Mouse (Mus musculus) neural tube, embryonic 14.5 days (tissue): ENCODE measurements around the gene Olfr685. TPM values are rescaled to one million over a fixed set of nuclear protein-coding genes. Genes with fewer than 3 reads are reported as not detected.

Experiments used
- ATAC-seq: fragments of 200-750 bp; cut with Nextera tagmentation; 2 replicates; pipeline ENCODE4 v1.8.0; 2017; ENCODE audit warnings: low read depth, mild to moderate bottlenecking, moderate TSS enrichment, moderate library complexity
- H3K27ac ChIP-seq: fragments of 300-500 bp; sonication (generic); 2 replicates; pipeline ENCODE4 v1.5.1; 2014; ENCODE audit warnings: low read depth, mild to moderate bottlenecking, control low read depth, low read length, moderate library complexity, mixed read lengths
- H3K27me3 ChIP-seq: fragments of 300-500 bp; sonication (generic); 2 replicates; pipeline ENCODE4 v1.6.1; 2014; ENCODE audit warnings: low read length; ENCODE audit not compliant: control insufficient read depth, insufficient read depth
- H3K36me3 ChIP-seq: fragments of 300-500 bp; sonication (generic); 2 replicates; pipeline ENCODE4 v1.6.1; 2014; ENCODE audit warnings: low read length, mixed read lengths; ENCODE audit not compliant: control insufficient read depth, insufficient read depth
- H3K4me1 ChIP-seq: fragments of 300-500 bp; sonication (generic); 2 replicates; pipeline ENCODE4 v1.6.1; 2014; ENCODE audit warnings: low read length; ENCODE audit not compliant: control insufficient read depth, insufficient read depth
- H3K4me2 ChIP-seq: fragments of 300-500 bp; sonication (generic); 2 replicates; pipeline ENCODE4 v1.6.1; 2014; ENCODE audit warnings: mild to moderate bottlenecking, low read depth, low read length, control low read depth
- H3K4me3 ChIP-seq: fragments of 300-500 bp; sonication (generic); 2 replicates; pipeline ENCODE4 v1.5.1; 2014; ENCODE audit warnings: low read depth, low read length, control low read depth, mixed read lengths
- H3K9ac ChIP-seq: fragments of 300-500 bp; sonication (generic); replicated peaks from 2 replicates; pipeline ENCODE4 v1.6.1; 2014; ENCODE audit warnings: low read depth, mild to moderate bottlenecking, control low read depth, low read length, mixed read lengths
- H3K9me3 ChIP-seq: fragments of 300-500 bp; sonication (generic); 2 replicates; pipeline ENCODE4 v1.6.1; 2016; ENCODE audit warnings: low read length; ENCODE audit not compliant: control insufficient read depth
- WGBS: fragments of 180-500 bp; shearing (Covaris S2); extraction: QIAGEN DNeasy Blood & Tissue Kit; methylation state at CpG from one replicate; pipeline ENCODE4 v1.1.7; 2014; 5-methylcytosine and 5-hydroxymethylcytosine counted together
- polyA plus RNA-seq: library from polyadenylated mRNA; unstranded; fragments of >200 nt; fragmentation: Nextera tagmentation; extraction: Ambion mirVana; gene quantifications from 2 replicates; pipeline ENCODE4 v1.2.1, GENCODE M21; 2014

Olfr685 gene
- polyA plus RNA-seq, result not detected in 2 replicates

DNA sequence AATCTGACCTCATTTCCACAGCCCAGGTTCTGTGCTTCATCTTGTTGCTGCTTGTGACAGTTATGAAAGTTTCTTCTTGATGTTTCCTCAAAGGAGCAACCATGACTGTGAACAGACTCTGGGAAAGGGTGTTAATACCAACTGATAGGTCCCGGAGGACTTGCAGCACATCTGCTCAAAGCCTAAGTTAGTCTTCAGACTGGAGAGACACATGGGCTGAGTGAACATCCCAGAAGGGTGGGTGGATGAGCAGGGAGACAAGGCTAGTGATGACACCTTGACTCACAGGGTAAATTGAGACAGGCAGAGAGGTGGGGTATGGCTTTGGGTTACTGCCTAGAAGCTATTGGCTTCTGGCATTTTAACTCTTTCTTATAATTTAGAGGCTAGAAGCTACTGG lies at the start of gene Olfr685:
Gene Olfr685, minus strand, starts transcription at position 101 of the 400 bp plus-strand sequence.
- H3K9ac ChIP-seq, result no peak within 1 kb of the TSS
- no peaks in the 10 kb centered on the region for H3K27me3 ChIP-seq
- no peaks in the 10 kb centered on the region for H3K4me1 ChIP-seq
- no peak within 1 kb of the TSS for H3K4me2 ChIP-seq
- 94% methylated on average over 1 of the region's 1 CpGs for WGBS
- ATAC-seq, result no peak
- no peak within 1 kb of the TSS for H3K27ac ChIP-seq
- no peak within 1 kb of the TSS for H3K4me3 ChIP-seq
- no peaks in the 10 kb centered on the region for H3K9me3 ChIP-seq
- no peaks in the 10 kb centered on the region for H3K36me3 ChIP-seq

DNA sequence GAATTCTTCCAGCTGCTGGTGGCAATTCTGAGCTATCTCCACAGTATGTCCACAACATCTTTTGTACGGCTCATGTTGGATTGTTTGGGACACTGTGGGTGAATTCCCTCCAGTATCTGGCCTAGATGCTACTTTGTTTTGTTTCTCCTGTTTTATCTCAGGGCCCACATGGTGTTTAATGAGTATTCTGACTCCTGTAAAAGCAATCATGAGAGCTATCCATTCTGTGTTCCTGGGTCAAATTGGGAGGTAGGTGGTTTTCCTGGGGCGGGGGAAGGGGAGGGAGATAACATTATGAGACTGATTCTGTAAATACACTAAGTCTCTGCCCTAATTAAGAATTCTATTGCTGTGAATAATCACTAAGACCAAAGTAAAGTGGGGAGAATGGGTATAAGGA lies 43.6 kb upstream of the Olfr685 start:
- no peaks in the 10 kb centered on the region for H3K27me3 ChIP-seq
- no peaks in the 10 kb centered on the region for H3K36me3 ChIP-seq
- no peaks in the 10 kb centered on the region for H3K9me3 ChIP-seq
- H3K27ac ChIP-seq, result no peak overlapping the region
- H3K4me2 ChIP-seq, result no peak overlapping the region
- no peak overlapping the region for H3K9ac ChIP-seq
- no peak for ATAC-seq
- H3K4me3 ChIP-seq, result no peak overlapping the region
- no peaks in the 10 kb centered on the region for H3K4me1 ChIP-seq
- WGBS, result 90% methylated on average over 2 of the region's 2 CpGs

DNA sequence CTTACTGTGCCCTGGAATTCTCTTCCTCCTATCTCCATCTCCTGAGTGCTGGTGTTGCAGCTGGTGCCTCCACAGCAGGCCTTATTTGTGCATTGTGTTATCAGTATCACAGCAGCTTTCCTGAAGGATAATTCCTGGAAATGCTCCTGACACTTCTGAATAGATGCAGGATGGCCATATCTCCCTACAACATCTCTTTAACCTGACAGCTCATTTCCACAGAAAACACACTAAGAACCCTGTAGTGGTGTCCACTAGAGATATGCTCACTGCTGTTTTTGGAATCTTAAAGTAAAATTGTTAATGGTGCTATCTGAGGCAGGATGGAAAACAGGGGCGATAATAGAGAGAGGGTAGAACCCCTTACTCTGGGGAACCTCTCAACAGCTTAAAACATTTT lies 42.3 kb upstream of the Olfr685 start:
- H3K36me3 ChIP-seq, result no peaks in the 10 kb centered on the region
- H3K27ac ChIP-seq, result no peak overlapping the region
- no peaks in the 10 kb centered on the region for H3K27me3 ChIP-seq
- H3K9ac ChIP-seq, result no peak overlapping the region
- no peaks in the 10 kb centered on the region for H3K9me3 ChIP-seq
- H3K4me2 ChIP-seq, result no peak overlapping the region
- WGBS, result 90% methylated on average over 1 of the region's 1 CpGs
- no peaks in the 10 kb centered on the region for H3K4me1 ChIP-seq
- no peak for ATAC-seq
- H3K4me3 ChIP-seq, result no peak overlapping the region

DNA sequence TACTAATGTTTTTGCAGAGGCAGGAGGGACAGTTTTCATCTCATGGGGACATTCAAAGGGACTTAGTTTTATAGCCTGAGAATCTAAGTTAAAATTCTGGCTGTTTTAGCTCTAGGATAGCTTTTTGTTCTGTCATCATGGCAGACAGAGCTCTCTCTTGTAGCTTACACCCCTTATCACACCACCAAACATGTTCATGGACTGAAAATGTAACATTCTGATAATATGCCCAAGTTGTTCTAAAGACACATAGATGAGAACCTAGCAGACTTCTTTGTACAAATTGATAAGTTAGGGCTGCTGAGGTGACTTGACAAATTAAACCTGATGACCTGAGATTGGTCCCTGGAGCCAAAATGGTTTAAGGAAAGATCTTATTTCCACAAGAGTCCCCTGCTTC lies 40.9 kb upstream of the Olfr685 start:
- H3K4me1 ChIP-seq, result no peaks in the 10 kb centered on the region
- H3K27me3 ChIP-seq, result no peaks in the 10 kb centered on the region
- H3K36me3 ChIP-seq, result no peaks in the 10 kb centered on the region
- no peak overlapping the region for H3K4me3 ChIP-seq
- H3K9ac ChIP-seq, result no peak overlapping the region
- H3K27ac ChIP-seq, result no peak overlapping the region
- ATAC-seq, result no peak
- H3K9me3 ChIP-seq, result no peaks in the 10 kb centered on the region
- no peak overlapping the region for H3K4me2 ChIP-seq

DNA sequence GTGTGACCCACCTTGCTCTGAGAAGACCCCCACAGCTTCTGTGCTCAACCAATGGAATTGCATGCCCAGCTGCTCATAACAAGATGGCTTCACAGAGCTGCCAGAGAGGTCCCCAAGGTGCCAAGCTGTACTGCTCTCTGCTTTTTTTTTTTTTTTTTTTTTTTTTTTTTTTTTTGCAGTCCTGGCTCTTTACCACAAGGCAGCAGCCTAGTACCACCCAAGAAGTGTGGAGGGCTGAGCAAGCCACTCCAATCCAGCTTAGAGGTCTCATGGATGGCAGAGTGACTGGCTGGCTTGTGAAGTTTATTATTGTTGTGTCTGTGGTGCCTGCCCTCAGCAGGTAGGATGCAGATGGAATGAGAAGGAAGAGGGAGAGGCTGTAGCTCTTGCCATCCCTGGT lies 40.3 kb upstream of the Olfr685 start:
- no peak; the same call in 1 of the 2 replicates for ATAC-seq
- H3K36me3 ChIP-seq, result no peaks in the 10 kb centered on the region

DNA sequence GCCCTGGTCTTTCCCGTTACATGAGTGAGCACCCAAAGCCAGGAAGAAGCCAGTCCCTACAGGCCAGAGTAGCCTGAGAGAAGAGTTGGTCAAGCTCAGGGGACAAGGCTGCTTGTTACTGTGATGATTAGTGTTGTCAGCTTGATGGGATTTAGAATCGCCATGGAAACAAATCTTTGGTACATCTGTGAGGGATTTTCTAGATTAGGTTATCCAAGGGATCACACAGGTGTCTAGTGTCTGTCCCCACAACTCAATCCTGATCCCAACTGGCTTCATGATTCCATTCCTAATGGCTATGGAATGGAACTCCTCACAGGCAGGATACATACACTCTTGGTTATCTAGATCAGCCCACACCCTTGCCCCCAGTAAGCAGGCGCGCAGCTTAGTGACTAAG lies 32.5 kb upstream of the Olfr685 start:
- Histone ChIP-seq H3K36me3 (no peaks in the 10 kb centered on the region), H3K9me3 (no peaks in the 10 kb centered on the region), H3K4me1 (no peaks in the 10 kb centered on the region), H3K9ac (no peak overlapping the region), H3K4me3 (no peak overlapping the region), H3K27me3 (no peaks in the 10 kb centered on the region), H3K27ac (no peak overlapping the region), H3K4me2 (no peak overlapping the region)
- ATAC-seq, result no peak
- WGBS, result 80% methylated on average over 4 of the region's 4 CpGs

More for the DNA sequence above, 40.3 kb upstream of the Olfr685 start:
- H3K4me3 ChIP-seq, result no peak overlapping the region
- H3K27ac ChIP-seq, result no peak overlapping the region
- no peaks in the 10 kb centered on the region for H3K9me3 ChIP-seq
- no peaks in the 10 kb centered on the region for H3K27me3 ChIP-seq
- no peak overlapping the region for H3K9ac ChIP-seq
- no peak overlapping the region for H3K4me2 ChIP-seq
- no peaks in the 10 kb centered on the region for H3K4me1 ChIP-seq

DNA sequence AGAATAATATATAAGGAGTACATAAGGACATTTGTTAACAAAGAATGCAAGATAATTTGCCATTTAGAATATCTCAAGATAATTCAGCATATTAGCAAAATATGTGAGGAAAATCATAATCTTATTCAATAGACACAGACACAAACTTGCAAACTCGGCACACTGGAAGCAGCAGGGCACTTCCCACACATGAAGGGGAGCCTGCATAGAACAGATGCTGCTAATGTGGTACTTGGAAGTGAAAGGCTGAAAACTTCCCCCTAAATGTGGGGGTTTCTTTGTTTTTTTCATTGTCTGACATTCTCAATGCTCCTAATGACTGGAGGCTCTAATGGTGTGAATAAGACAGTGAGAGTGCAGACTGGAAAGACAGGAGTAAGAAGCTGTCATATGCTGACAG lies 28.9 kb upstream of the Olfr685 start:
- H3K9ac ChIP-seq, result no peak overlapping the region
- ATAC-seq, result no peak
- H3K27ac ChIP-seq, result no peak overlapping the region
- no peaks in the 10 kb centered on the region for H3K9me3 ChIP-seq
- H3K27me3 ChIP-seq, result no peaks in the 10 kb centered on the region
- whole genome bisulfite sequencing, result 40% methylated on average over 1 of the region's 1 CpGs
- no peaks in the 10 kb centered on the region for H3K36me3 ChIP-seq
- H3K4me3 ChIP-seq, result no peak overlapping the region
- no peaks in the 10 kb centered on the region for H3K4me1 ChIP-seq
- H3K4me2 ChIP-seq, result no peak overlapping the region

DNA sequence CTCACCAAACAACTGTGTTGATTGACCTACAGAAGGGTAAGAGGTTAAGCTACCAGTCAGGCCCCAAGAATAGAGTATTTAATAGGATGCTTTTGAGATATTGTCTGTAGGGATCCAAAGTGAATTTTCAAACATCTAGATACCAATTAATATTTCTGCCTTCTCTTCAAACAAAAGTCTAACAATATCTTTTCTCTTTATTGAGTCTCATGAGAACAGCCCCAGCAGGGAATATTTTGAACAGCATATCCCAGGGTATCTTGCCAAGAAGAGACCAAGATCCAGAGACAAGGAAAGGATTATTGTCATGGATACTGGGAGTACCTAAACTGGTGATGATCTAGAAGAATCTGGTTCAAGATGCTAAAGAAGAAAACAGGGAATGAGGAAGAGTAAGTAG lies 21.6 kb upstream of the Olfr685 start, which contains the start of gene Olfr686:
Gene Olfr686, minus strand, starts transcription at position 101 of the 400 bp plus-strand sequence.
- Histone ChIP-seq H3K4me2 (no peak within 1 kb of the TSS), H3K36me3 (no peaks in the 10 kb centered on the region), H3K4me3 (no peak within 1 kb of the TSS), H3K27ac (no peak within 1 kb of the TSS), H3K9me3 (no peaks in the 10 kb centered on the region), H3K9ac (no peak within 1 kb of the TSS), H3K27me3 (no peaks in the 10 kb centered on the region), H3K4me1 (no peaks in the 10 kb centered on the region)
- no peak for ATAC-seq

DNA sequence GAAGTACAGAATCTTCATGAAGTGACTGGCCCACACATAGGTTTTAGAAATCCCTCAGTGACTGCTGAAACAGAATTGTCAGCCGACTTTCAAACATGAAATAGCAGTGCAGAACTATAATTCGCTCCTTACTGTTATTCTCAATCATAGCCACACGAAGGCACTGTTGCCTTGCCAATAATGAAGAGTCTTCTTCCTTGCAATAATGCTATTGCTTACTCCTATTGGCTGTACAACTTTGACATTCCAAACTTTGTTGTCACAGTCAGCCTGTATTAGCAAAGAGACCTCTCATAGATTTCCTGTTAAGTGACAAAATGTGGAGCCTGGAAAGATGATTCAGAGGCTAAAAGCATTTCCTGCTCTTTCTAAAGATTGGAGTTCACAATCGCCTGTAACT lies 15.0 kb downstream of the Olfr685 start:
- ATAC-seq, result no peak
- no peaks in the 10 kb centered on the region for H3K36me3 ChIP-seq
- no peaks in the 10 kb centered on the region for H3K9me3 ChIP-seq
- no peak overlapping the region for H3K9ac ChIP-seq
- no peaks in the 10 kb centered on the region for H3K27me3 ChIP-seq
- WGBS, result 58% methylated on average over 4 of the region's 4 CpGs
- H3K4me1 ChIP-seq, result no peaks in the 10 kb centered on the region
- no peak overlapping the region for H3K4me3 ChIP-seq
- no peak overlapping the region for H3K27ac ChIP-seq
- no peak overlapping the region for H3K4me2 ChIP-seq

DNA sequence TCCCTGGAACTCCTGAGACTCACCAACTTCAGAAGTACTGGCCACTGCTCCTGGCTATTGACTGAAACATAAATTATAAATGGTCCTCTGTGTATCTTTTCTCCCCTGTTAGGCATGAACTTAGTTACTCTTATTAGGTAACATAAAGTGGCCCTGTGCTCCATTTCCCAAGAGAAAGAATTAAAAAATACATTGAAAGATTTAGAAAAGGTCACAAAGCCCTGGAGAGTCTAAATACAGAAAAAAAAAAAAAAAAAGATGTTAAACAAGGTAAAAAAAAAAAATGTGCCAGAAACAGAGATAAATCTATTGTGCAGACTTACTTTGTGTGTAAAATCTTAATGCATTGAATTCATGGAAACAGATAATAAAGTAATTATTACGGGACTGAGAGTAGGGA lies 22.3 kb downstream of the Olfr685 start, which contains the start of gene Olfr684:
Gene Olfr684, minus strand, starts transcription at position 101 of the 400 bp plus-strand sequence.
- 67% methylated on average over 1 of the region's 1 CpGs for WGBS
- Histone ChIP-seq H3K4me1 (no peaks in the 10 kb centered on the region), H3K4me2 (no peak within 1 kb of the TSS), H3K36me3 (no peaks in the 10 kb centered on the region), H3K27me3 (no peaks in the 10 kb centered on the region), H3K9ac (no peak within 1 kb of the TSS), H3K27ac (no peak within 1 kb of the TSS), H3K9me3 (no peaks in the 10 kb centered on the region), H3K4me3 (no peak within 1 kb of the TSS)
- no peak for ATAC-seq
